Mouse (Mus musculus) hindbrain, embryonic 13.5 days (tissue): ENCODE results near the gene Smarca4. TPM values are rescaled to one million over a fixed set of nuclear protein-coding genes. Genes with fewer than 3 reads are reported as not detected.
"Not testable (repeated sequence)": the region's sequence is repeated elsewhere in the genome, so short reads cannot be mapped to it uniquely, and the experiment has no call there.

Source experiments
- ATAC-seq: fragments of 200-750 bp; cut with Nextera tagmentation; 2 replicates; pipeline ENCODE4 v1.8.0; 2017; ENCODE audit warnings: moderate TSS enrichment; ENCODE audit not compliant: low FRiP score
- H3K27ac ChIP-seq: fragments of 300-500 bp; sonication (generic); 2 replicates; pipeline ENCODE4 v1.5.1; 2015; ENCODE audit warnings: inconsistent platforms, mild to moderate bottlenecking, moderate library complexity
- H3K27me3 ChIP-seq: fragments of 300-500 bp; sonication (generic); 2 replicates; pipeline ENCODE4 v1.6.1; 2015; ENCODE audit warnings: mild to moderate bottlenecking, inconsistent platforms
- H3K36me3 ChIP-seq: fragments of 300-500 bp; sonication (generic); 2 replicates; pipeline ENCODE4 v1.6.1; 2015; ENCODE audit warnings: mild to moderate bottlenecking, inconsistent platforms
- H3K4me1 ChIP-seq: fragments of 300-500 bp; sonication (generic); replicated peaks from 2 replicates; pipeline ENCODE4 v1.6.1; 2015; ENCODE audit warnings: inconsistent platforms
- H3K4me2 ChIP-seq: fragments of 300-500 bp; sonication (generic); 2 replicates; pipeline ENCODE4 v1.6.1; 2015; ENCODE audit warnings: inconsistent platforms, mild to moderate bottlenecking, moderate library complexity
- H3K4me3 ChIP-seq: fragments of 300-500 bp; sonication (generic); 2 replicates; pipeline ENCODE4 v1.5.1; 2015; ENCODE audit warnings: mild to moderate bottlenecking, inconsistent platforms
- H3K9ac ChIP-seq: fragments of 300-500 bp; sonication (generic); 2 replicates; pipeline ENCODE4 v1.6.1; 2015; ENCODE audit warnings: mild to moderate bottlenecking, inconsistent platforms
- H3K9me3 ChIP-seq: fragments of 300-500 bp; sonication (generic); 2 replicates; pipeline ENCODE4 v1.6.1; 2016; ENCODE audit warnings: inconsistent platforms
- WGBS: fragments of 180-500 bp; shearing (Covaris S2); methylation state at CpG from one replicate; pipeline ENCODE4 v1.1.7; 2015; 5-methylcytosine and 5-hydroxymethylcytosine counted together
- polyA plus RNA-seq: library from polyadenylated mRNA; unstranded; fragments of >200 nt; fragmentation: Nextera tagmentation; extraction: Ambion mirVana; gene quantifications from 2 replicates; pipeline ENCODE4 v1.2.1, GENCODE M21; 2015

The Smarca4 gene
- polyA plus RNA-seq, 1 experiment from 2014 or later: 156 TPM

DNA sequence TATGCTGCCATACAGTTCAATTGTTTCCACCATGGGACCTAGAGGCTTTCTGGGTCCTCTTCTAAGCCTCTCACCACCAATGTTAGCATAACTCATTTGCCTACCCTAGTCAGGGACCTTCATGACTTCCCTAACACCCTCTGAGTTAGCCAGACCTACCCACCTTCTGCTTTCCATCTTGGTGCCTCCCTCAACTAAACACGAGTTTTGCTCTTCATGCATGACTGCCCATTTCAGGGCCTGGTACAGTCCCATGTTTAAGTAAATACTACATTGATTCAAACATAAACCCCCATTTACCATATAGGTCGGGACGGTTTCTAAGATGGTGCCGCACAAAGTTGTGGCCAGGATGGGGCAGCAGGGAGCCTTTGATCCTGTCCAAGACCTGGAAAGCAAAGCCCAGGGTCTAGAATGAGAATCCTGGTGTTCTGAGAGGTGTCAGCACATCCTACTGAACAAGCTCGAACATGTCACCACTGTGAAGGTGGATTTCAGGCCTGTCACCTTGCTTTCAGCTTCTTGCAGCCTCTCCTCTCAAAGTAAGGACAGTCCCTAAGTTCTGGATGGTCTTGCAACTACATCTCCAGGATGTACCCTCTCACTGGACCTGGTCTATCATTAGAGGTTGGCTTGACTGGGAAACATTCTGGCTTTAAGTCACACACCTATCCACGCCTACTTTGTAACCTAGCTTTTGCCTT lies 24.7 kb upstream of the Smarca4 start:
- Histone ChIP-seq H3K9me3 (no peaks in the 10 kb centered on the region), H3K4me2 (peak overlapping the region; percentile 98), H3K9ac (no peak overlapping the region), H3K36me3 (peaks cover 54% of the 10 kb centered on the region), H3K4me3 (no peak overlapping the region), H3K27me3 (no peaks in the 10 kb centered on the region), H3K4me1 (peaks cover 39% of the 10 kb centered on the region), H3K27ac (no peak overlapping the region)
- 82% methylated on average over 6 of the region's 6 CpGs for WGBS
- ATAC-seq: no peak

GRCm38 (mm10) chr9:21591831-21592702 lies 23.9 kb upstream of the Smarca4 start:
- H3K9me3 ChIP-seq: no peaks in the 10 kb centered on the region
- peaks cover 39% of the 10 kb centered on the region for H3K4me1 ChIP-seq
- peak overlapping the region; percentile 95 for H3K9ac ChIP-seq
- H3K4me3 ChIP-seq: peak overlapping the region; percentile 98
- H3K36me3 ChIP-seq: peaks cover 53% of the 10 kb centered on the region
- peak overlapping the region; percentile 98 for H3K4me2 ChIP-seq
- peak overlapping the region; percentile 92 for H3K27ac ChIP-seq
- ATAC-seq: peak; percentile 85
- 22% methylated on average over 17 of the region's 17 CpGs for WGBS
- H3K27me3 ChIP-seq: no peaks in the 10 kb centered on the region

- Histone ChIP-seq H3K4me3 (peak within 1 kb of the TSS; percentile 98), H3K9ac (peak within 1 kb of the TSS; percentile 95), H3K27ac (peak within 1 kb of the TSS; percentile 92), H3K27me3 (no peaks in the 10 kb centered on the region), H3K36me3 (peaks cover 46% of the 10 kb centered on the region), H3K4me1 (peaks cover 39% of the 10 kb centered on the region), H3K9me3 (no peaks in the 10 kb centered on the region), H3K4me2 (peak within 1 kb of the TSS; percentile 98)
- WGBS: under 1% methylated on average over 30 of the region's 30 CpGs
- ATAC-seq: peak; percentile 95
Observed at GRCm38 (mm10) chr9:21592703-21593121, 23.3 kb upstream of the Smarca4 start, which contains the start of the genes Timm29 and Yipf2. Gene Timm29 (plus strand): TSS chr9:21592722. Gene Yipf2 (minus strand): TSS chr9:21592828.

DNA sequence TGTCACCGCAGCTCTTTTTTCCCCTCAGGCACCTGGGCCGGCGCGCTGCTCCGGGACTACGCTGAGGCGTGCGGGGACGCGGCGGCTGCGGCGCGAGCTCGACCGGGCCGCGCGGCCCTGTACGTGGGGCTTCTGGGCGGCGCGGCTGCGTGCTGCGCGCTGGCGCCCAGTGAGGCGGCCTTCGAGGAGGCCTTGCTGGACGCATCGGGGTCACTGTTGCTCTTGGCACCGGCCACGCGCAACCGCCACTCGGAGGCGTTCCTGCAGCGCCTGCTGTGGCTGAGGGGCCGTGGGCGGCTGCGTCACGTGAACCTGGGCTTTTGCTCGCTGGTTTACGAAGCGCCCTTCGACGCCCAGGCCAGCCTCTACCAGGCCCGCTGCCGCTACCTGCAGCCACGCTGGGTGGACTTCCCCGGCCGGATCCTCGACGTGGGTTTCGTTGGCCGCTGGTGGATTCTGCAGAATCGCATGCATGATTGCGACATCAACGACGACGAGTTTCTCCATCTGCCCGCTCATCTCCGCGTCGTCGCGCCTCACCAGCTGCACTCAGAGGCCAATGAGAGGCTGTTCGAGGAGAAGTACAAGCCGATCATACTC lies 22.7 kb upstream of the Smarca4 start:
- Histone ChIP-seq H3K4me2 (peak overlapping the region; percentile 98), H3K27me3 (no peaks in the 10 kb centered on the region), H3K4me3 (peak overlapping the region; percentile 98), H3K27ac (peak overlapping the region; percentile 92), H3K9ac (peak overlapping the region; percentile 95), H3K36me3 (peaks cover 41% of the 10 kb centered on the region), H3K4me1 (peaks cover 39% of the 10 kb centered on the region), H3K9me3 (no peaks in the 10 kb centered on the region)
- peak; percentile 63 for ATAC-seq
- WGBS: 2% methylated on average over 68 of the region's 69 CpGs

GRCm38 (mm10) chr9:21594350-21594749 lies 21.6 kb upstream of the Smarca4 start:
- Histone ChIP-seq H3K36me3 (peaks cover 30% of the 10 kb centered on the region), H3K4me1 (peaks cover 39% of the 10 kb centered on the region), H3K9ac (peak overlapping the region; percentile 95; the same call in 1 of the 2 replicates), H3K4me2 (peak overlapping the region; percentile 98), H3K4me3 (peak overlapping the region; percentile 98)
- not testable (repeated sequence) for H3K27me3 ChIP-seq, ATAC-seq, H3K9me3 ChIP-seq, H3K27ac ChIP-seq
- 87% methylated on average over 8 of the region's 8 CpGs for WGBS

GRCm38 (mm10) chr9:21594838-21595237 lies 21.1 kb upstream of the Smarca4 start:
- no peak overlapping the region; the same call in 1 of the 2 replicates for H3K9ac ChIP-seq
- ATAC-seq: no peak

GRCm38 (mm10) chr9:21598198-21598597 lies 17.8 kb upstream of the Smarca4 start:
- Histone ChIP-seq H3K4me1 (peaks cover 23% of the 10 kb centered on the region), H3K27ac (no peak overlapping the region), H3K4me2 (no peak overlapping the region), H3K36me3 (peaks cover 20% of the 10 kb centered on the region), H3K9me3 (no peaks in the 10 kb centered on the region), H3K27me3 (no peaks in the 10 kb centered on the region), H3K4me3 (no peak overlapping the region), H3K9ac (no peak overlapping the region)
- WGBS: 29% methylated on average over 2 of the region's 2 CpGs
- no peak for ATAC-seq

More at GRCm38 (mm10) chr9:21594838-21595237, 21.1 kb upstream of the Smarca4 start:
- Histone ChIP-seq H3K36me3 (peaks cover 25% of the 10 kb centered on the region), H3K4me2 (peak overlapping the region; percentile 98), H3K27ac (no peak overlapping the region), H3K4me3 (no peak overlapping the region), H3K27me3 (no peaks in the 10 kb centered on the region), H3K4me1 (peaks cover 39% of the 10 kb centered on the region), H3K9me3 (no peaks in the 10 kb centered on the region)
- 93% methylated on average over 2 of the region's 2 CpGs for WGBS

DNA sequence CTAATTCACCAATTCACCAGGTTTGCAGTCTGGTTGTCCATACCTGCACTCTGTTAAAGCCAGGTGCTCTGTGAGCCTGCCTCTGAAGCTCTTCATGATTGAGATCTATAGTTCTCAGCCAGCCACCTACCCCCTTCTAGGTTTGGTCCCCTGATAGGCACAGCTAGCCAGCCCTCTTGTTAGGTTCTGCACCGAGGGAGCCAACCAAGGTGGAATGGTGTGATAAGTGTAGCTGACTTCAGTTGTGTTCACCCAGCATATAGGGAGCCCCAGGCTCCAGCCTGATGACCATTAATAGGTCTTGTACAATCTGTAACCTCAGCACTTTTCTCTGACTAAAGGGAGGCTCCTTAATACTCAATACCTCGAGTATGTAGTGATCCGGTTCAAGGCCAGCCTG lies 15.8 kb upstream of the Smarca4 start:
- 78% methylated on average over 3 of the region's 3 CpGs for WGBS
- peaks cover 4% of the 10 kb centered on the region for H3K4me1 ChIP-seq
- no peak overlapping the region for H3K27ac ChIP-seq
- H3K9ac ChIP-seq: no peak overlapping the region
- no peak overlapping the region for H3K4me3 ChIP-seq
- no peaks in the 10 kb centered on the region for H3K27me3 ChIP-seq
- no peak for ATAC-seq
- H3K4me2 ChIP-seq: no peak overlapping the region
- peaks cover 14% of the 10 kb centered on the region for H3K36me3 ChIP-seq
- H3K9me3 ChIP-seq: no peaks in the 10 kb centered on the region

- Histone ChIP-seq H3K4me2 (no peak overlapping the region), H3K36me3 (peaks cover 8% of the 10 kb centered on the region), H3K27ac (no peak overlapping the region), H3K4me3 (no peak overlapping the region), H3K9ac (no peak overlapping the region), H3K9me3 (no peaks in the 10 kb centered on the region), H3K4me1 (no peaks in the 10 kb centered on the region), H3K27me3 (no peaks in the 10 kb centered on the region)
- WGBS: 82% methylated on average over 2 of the region's 2 CpGs
- no peak for ATAC-seq
Observed at GRCm38 (mm10) chr9:21601073-21601472, 14.9 kb upstream of the Smarca4 start.

GRCm38 (mm10) chr9:21601722-21602399 lies 14.1 kb upstream of the Smarca4 start:
- Histone ChIP-seq H3K27ac (no peak overlapping the region), H3K9ac (no peak overlapping the region), H3K4me3 (no peak overlapping the region), H3K36me3 (0 out of 2 replicates have a peak, but pooled peaks cover 2% of the 10 kb centered on the region), H3K4me2 (no peak overlapping the region), H3K4me1 (no peaks in the 10 kb centered on the region), H3K9me3 (no peaks in the 10 kb centered on the region), H3K27me3 (no peaks in the 10 kb centered on the region)
- ATAC-seq: 0 out of 2 replicates have a peak, but pooled peaks have one; percentile 77
- WGBS: 51% methylated on average over 10 of the region's 10 CpGs

GRCm38 (mm10) chr9:21604119-21604518 lies 11.8 kb upstream of the Smarca4 start:
- Histone ChIP-seq H3K9me3 (no peaks in the 10 kb centered on the region), H3K4me3 (no peak overlapping the region), H3K9ac (no peak overlapping the region), H3K4me1 (no peaks in the 10 kb centered on the region), H3K27me3 (no peaks in the 10 kb centered on the region), H3K36me3 (no peaks in the 10 kb centered on the region), H3K27ac (no peak overlapping the region), H3K4me2 (no peak overlapping the region)
- 76% methylated on average over 5 of the region's 5 CpGs for WGBS
- no peak for ATAC-seq
